Mouse (Mus musculus) limb, embryonic 12.5 days (tissue): ENCODE measurements around the gene Eral1. TPM values are rescaled to one million over a fixed set of nuclear protein-coding genes. Genes with fewer than 3 reads are reported as not detected.

Experiments
- ATAC-seq: fragments of 200-750 bp; cut with Nextera tagmentation; 2 replicates; pipeline ENCODE4 v1.8.0; 2017; ENCODE audit warnings: low read depth, moderate TSS enrichment; ENCODE audit not compliant: insufficient number of reproducible peaks, insufficient read depth, low FRiP score, low TSS enrichment
- H3K27ac ChIP-seq: fragments of 300-500 bp; sonication (generic); 2 replicates; pipeline ENCODE4 v1.5.1; 2016; ENCODE audit warnings: mild to moderate bottlenecking, moderate library complexity
- H3K27me3 ChIP-seq: fragments of 300-500 bp; sonication (generic); 2 replicates; pipeline ENCODE4 v1.6.1; 2016; ENCODE audit warnings: mild to moderate bottlenecking, moderate library complexity
- H3K36me3 ChIP-seq: fragments of 300-500 bp; sonication (generic); 2 replicates; pipeline ENCODE4 v1.6.1; 2016; ENCODE audit warnings: mild to moderate bottlenecking, moderate library complexity
- H3K4me1 ChIP-seq: fragments of 300-500 bp; sonication (generic); replicated peaks from 2 replicates; pipeline ENCODE4 v1.6.1; 2016
- H3K4me2 ChIP-seq: fragments of 300-500 bp; sonication (generic); 2 replicates; pipeline ENCODE4 v1.6.1; 2016; ENCODE audit warnings: mild to moderate bottlenecking, moderate library complexity
- H3K4me3 ChIP-seq: fragments of 300-500 bp; sonication (generic); replicated peaks from 2 replicates; pipeline ENCODE4 v1.5.1; 2016; ENCODE audit warnings: mild to moderate bottlenecking
- H3K9ac ChIP-seq: fragments of 300-500 bp; sonication (generic); replicated peaks from 2 replicates; pipeline ENCODE4 v1.6.1; 2016; ENCODE audit warnings: mild to moderate bottlenecking, moderate library complexity
- H3K9me3 ChIP-seq: fragments of 300-500 bp; sonication (generic); 2 replicates; pipeline ENCODE4 v1.6.1; 2016; ENCODE audit warnings: mild to moderate bottlenecking, moderate library complexity
- WGBS: fragments of 180-500 bp; shearing (Covaris S2); methylation state at CpG from one replicate; pipeline ENCODE4 v1.1.7; 2016; 5-methylcytosine and 5-hydroxymethylcytosine counted together
- polyA plus RNA-seq: library from polyadenylated mRNA; unstranded; fragments of >200 nt; fragmentation: Nextera tagmentation; extraction: Ambion mirVana; gene quantifications from 2 replicates; pipeline ENCODE4 v1.2.1, GENCODE M21; 2016

The Eral1 gene
- polyA plus RNA-seq = 39.2 and 41.0 TPM in 2 replicates

GRCm38 (mm10) chr11:78079961-78080921 lies at the start of gene Eral1:
Eral1 (minus strand) TSS chr11:78080383.
- Histone ChIP-seq H3K27me3 (no peaks in the 10 kb centered on the region), H3K4me3 (peak within 1 kb of the TSS; percentile 80), H3K36me3 (peaks cover 30% of the 10 kb centered on the region), H3K9me3 (no peaks in the 10 kb centered on the region), H3K27ac (peak within 1 kb of the TSS; percentile 62; the same call in 1 of the 2 replicates), H3K9ac (peak within 1 kb of the TSS; percentile 80), H3K4me1 (peaks cover 13% of the 10 kb centered on the region), H3K4me2 (peak within 1 kb of the TSS; percentile 68)
- 1% methylated on average over 42 of the region's 42 CpGs for WGBS
- ATAC-seq = peak; percentile 90; the same call in 1 of the 2 replicates

- Histone ChIP-seq H3K9ac (no peak overlapping the region), H3K36me3 (0 out of 2 replicates have a peak, but pooled peaks cover 10% of the 10 kb centered on the region), H3K4me2 (no peak overlapping the region), H3K4me1 (peaks cover 12% of the 10 kb centered on the region), H3K9me3 (no peaks in the 10 kb centered on the region), H3K27ac (no peak overlapping the region), H3K27me3 (no peaks in the 10 kb centered on the region), H3K4me3 (no peak overlapping the region)
- ATAC-seq = no peak
- WGBS = 72% methylated on average over 8 of the region's 8 CpGs
Measured at GRCm38 (mm10) chr11:78129458-78129857, 49.3 kb upstream of the Eral1 start.

GRCm38 (mm10) chr11:78126739-78127138 lies 46.6 kb upstream of the Eral1 start:
- WGBS = 77% methylated on average over 4 of the region's 4 CpGs
- Histone ChIP-seq H3K4me2 (no peak overlapping the region), H3K36me3 (0 out of 2 replicates have a peak, but pooled peaks cover 7% of the 10 kb centered on the region), H3K4me1 (peaks cover 12% of the 10 kb centered on the region), H3K9me3 (no peaks in the 10 kb centered on the region), H3K27ac (0 out of 2 replicates have a peak overlapping the region, but pooled peaks have one; percentile 12), H3K9ac (no peak overlapping the region), H3K27me3 (no peaks in the 10 kb centered on the region), H3K4me3 (no peak overlapping the region)
- ATAC-seq = no peak

GRCm38 (mm10) chr11:78125691-78126090 lies 45.5 kb upstream of the Eral1 start:
- no peaks in the 10 kb centered on the region for H3K9me3 ChIP-seq
- no peak for ATAC-seq
- no peak overlapping the region for H3K27ac ChIP-seq
- 0 out of 2 replicates have a peak, but pooled peaks cover 7% of the 10 kb centered on the region for H3K36me3 ChIP-seq
- no peak overlapping the region for H3K9ac ChIP-seq
- no peak overlapping the region for H3K4me3 ChIP-seq
- H3K4me2 ChIP-seq = no peak overlapping the region
- no peaks in the 10 kb centered on the region for H3K27me3 ChIP-seq
- peaks cover 12% of the 10 kb centered on the region for H3K4me1 ChIP-seq
- WGBS = 64% methylated on average over 6 of the region's 6 CpGs

DNA sequence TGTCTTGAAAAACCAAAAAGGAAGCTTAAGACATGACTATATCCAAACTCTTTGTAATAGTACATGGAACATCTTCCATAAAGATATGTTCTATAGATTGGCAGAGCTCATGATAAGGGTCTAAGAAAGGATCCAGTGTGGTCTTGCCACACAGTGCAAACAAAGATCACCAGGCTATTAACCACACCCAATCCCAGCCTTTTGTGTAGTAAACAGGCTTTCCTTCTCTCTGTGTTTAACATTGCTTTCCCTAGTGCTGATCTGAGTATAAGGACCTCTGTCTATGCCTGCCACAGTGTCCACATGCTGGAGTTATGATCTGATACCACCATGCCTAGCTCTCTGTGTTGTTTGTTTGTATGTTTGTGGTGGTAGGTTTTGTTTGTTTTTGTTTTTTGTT lies 43.6 kb upstream of the Eral1 start:
- H3K27ac ChIP-seq = no peak overlapping the region
- no peaks in the 10 kb centered on the region for H3K36me3 ChIP-seq
- H3K4me3 ChIP-seq = no peak overlapping the region
- no peaks in the 10 kb centered on the region for H3K9me3 ChIP-seq
- H3K9ac ChIP-seq = no peak overlapping the region
- no peak for ATAC-seq
- H3K4me1 ChIP-seq = peaks cover 12% of the 10 kb centered on the region
- no peaks in the 10 kb centered on the region for H3K27me3 ChIP-seq
- no peak overlapping the region for H3K4me2 ChIP-seq

DNA sequence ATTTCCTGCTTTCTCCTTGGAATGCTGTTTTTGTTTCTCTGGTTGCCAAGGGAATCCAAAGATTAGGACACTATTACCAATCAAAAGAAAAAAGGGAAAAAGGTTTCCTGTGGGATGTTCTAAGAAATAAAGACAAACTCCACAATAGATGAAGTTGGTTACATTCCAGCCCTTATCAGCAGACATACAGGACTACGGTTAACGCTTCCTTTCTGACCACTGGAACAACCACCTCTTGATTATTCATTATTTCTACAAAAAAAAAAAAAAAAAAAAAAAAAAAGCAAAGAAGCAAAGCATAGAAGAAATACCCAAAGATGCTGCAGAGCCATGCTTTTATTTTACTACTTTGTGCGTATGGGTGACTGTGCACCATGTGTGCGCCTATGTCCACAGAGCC lies 42.6 kb upstream of the Eral1 start:
- Histone ChIP-seq H3K4me1 (peaks cover 12% of the 10 kb centered on the region), H3K9ac (no peak overlapping the region), H3K9me3 (no peaks in the 10 kb centered on the region), H3K4me3 (no peak overlapping the region), H3K27me3 (no peaks in the 10 kb centered on the region), H3K36me3 (no peaks in the 10 kb centered on the region), H3K4me2 (no peak overlapping the region), H3K27ac (no peak overlapping the region)
- 93% methylated on average over 4 of the region's 4 CpGs for WGBS
- ATAC-seq = no peak

- no peak for ATAC-seq
- Histone ChIP-seq H3K27ac (no peak overlapping the region), H3K4me1 (peaks cover 13% of the 10 kb centered on the region), H3K9ac (no peak overlapping the region), H3K4me2 (no peak overlapping the region), H3K27me3 (no peaks in the 10 kb centered on the region), H3K36me3 (no peaks in the 10 kb centered on the region), H3K9me3 (no peaks in the 10 kb centered on the region), H3K4me3 (no peak overlapping the region)
- 77% methylated on average over 5 of the region's 5 CpGs for WGBS
Measured at GRCm38 (mm10) chr11:78121176-78121575, 41.0 kb upstream of the Eral1 start.

GRCm38 (mm10) chr11:78119898-78120297 lies 39.7 kb upstream of the Eral1 start:
- peaks cover 9% of the 10 kb centered on the region; the same call in 1 of the 2 replicates for H3K4me1 ChIP-seq
- no peak overlapping the region for H3K27ac ChIP-seq
- WGBS = 82% methylated on average over 8 of the region's 8 CpGs
- no peak overlapping the region for H3K4me2 ChIP-seq
- H3K4me3 ChIP-seq = no peak overlapping the region
- no peaks in the 10 kb centered on the region for H3K36me3 ChIP-seq
- H3K9ac ChIP-seq = no peak overlapping the region
- no peaks in the 10 kb centered on the region for H3K9me3 ChIP-seq
- no peak for ATAC-seq
- H3K27me3 ChIP-seq = no peaks in the 10 kb centered on the region

- no peak overlapping the region for H3K9ac ChIP-seq
- no peaks in the 10 kb centered on the region for H3K36me3 ChIP-seq
- no peaks in the 10 kb centered on the region for H3K27me3 ChIP-seq
- H3K9me3 ChIP-seq = no peaks in the 10 kb centered on the region
- H3K4me3 ChIP-seq = no peak overlapping the region
- H3K4me1 ChIP-seq = peaks cover 19% of the 10 kb centered on the region
- no peak overlapping the region for H3K27ac ChIP-seq
- H3K4me2 ChIP-seq = no peak overlapping the region
- no peak for ATAC-seq
Measured at GRCm38 (mm10) chr11:78118467-78118866, 38.3 kb upstream of the Eral1 start.

GRCm38 (mm10) chr11:78116146-78116410 lies 35.9 kb upstream of the Eral1 start:
- Histone ChIP-seq H3K4me3 (peak overlapping the region; percentile 75), H3K9me3 (no peaks in the 10 kb centered on the region), H3K4me2 (peak overlapping the region; percentile 76), H3K4me1 (peaks cover 19% of the 10 kb centered on the region), H3K36me3 (no peaks in the 10 kb centered on the region), H3K27me3 (no peaks in the 10 kb centered on the region), H3K27ac (peak overlapping the region; percentile 88; the same call in 1 of the 2 replicates), H3K9ac (peak overlapping the region; percentile 84)
- WGBS = 4% methylated on average over 5 of the region's 5 CpGs
- no peak for ATAC-seq

DNA sequence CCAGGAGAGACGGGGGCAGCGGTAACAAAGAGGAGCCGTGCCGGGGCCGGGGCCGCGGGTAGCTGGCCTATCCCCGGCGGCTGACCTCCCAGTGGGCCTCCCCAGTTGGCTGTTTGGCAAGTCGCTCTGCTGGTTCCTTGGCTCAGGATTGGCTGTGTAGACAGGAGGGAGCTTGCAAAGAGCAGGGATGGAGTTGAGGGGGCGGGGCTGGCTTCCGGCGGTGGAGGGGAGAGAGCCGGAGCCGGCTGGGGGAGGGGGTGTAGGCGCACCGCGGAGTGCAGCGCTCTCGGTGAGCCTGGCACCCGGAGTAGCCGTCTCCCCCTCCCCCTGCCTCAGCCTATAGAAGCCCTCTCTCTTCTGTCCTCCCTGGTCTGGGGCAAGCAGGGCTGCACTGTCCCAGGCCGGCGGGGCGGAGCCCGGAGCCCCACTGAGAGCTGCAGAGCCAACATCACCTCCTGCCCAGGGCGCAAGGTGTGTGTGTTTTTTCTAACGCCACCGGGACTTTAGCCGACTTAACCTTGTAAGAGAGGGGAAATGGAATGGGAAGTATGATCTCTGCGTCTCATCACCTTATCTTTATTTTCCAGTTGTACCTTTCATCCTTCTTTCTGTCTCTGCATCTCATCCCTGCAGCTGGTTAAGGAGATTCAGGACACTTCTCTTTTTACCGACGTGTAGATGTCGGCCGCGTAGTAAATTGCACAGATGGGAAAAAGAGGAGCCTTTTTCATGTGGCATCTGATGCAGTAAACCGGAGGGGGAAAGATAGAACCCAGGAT lies 35.4 kb upstream of the Eral1 start:
- H3K9me3 ChIP-seq = no peaks in the 10 kb centered on the region
- H3K27ac ChIP-seq = peak overlapping the region; percentile 88
- H3K36me3 ChIP-seq = no peaks in the 10 kb centered on the region
- H3K4me1 ChIP-seq = peaks cover 19% of the 10 kb centered on the region
- ATAC-seq = peak; percentile 100
- peak overlapping the region; percentile 84 for H3K9ac ChIP-seq
- peak overlapping the region; percentile 76 for H3K4me2 ChIP-seq
- WGBS = under 1% methylated on average over 36 of the region's 37 CpGs
- no peaks in the 10 kb centered on the region for H3K27me3 ChIP-seq
- peak overlapping the region; percentile 75 for H3K4me3 ChIP-seq
